Mouse (Mus musculus): ENCODE data around the gene Apbb1ip.
"Not testable (repeated sequence)": the region's sequence is repeated elsewhere in the genome, so short reads cannot be mapped to it uniquely, and the experiment has no call there.

Apbb1ip gene

GRCm38 (mm10) chr2:22851900-22852299 lies 78.0 kb downstream of the Apbb1ip start:
- no peak for DNase-seq

DNA sequence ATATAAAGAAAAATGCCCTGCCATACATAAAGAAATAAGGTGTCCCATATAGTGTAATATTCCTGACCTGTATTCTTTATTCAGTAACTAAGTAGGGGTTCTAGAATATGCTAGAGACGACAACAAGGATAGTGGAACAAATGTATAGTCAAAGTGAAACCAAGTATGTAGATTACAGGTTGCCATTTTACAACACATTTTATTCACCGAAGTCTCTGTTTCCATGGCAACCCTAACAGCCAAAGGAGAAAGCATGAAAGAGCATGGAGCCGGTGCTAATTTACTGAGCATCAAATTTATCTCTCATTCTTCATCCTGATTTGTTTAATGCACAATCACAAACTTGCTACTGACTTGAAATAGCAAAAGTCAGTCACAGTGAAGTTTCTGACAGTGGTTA lies 83.6 kb downstream of the Apbb1ip start:
- no peak for DNase-seq

GRCm38 (mm10) chr2:22862194-22862593 lies 88.3 kb downstream of the Apbb1ip start:
- no peak for DNase-seq

DNA sequence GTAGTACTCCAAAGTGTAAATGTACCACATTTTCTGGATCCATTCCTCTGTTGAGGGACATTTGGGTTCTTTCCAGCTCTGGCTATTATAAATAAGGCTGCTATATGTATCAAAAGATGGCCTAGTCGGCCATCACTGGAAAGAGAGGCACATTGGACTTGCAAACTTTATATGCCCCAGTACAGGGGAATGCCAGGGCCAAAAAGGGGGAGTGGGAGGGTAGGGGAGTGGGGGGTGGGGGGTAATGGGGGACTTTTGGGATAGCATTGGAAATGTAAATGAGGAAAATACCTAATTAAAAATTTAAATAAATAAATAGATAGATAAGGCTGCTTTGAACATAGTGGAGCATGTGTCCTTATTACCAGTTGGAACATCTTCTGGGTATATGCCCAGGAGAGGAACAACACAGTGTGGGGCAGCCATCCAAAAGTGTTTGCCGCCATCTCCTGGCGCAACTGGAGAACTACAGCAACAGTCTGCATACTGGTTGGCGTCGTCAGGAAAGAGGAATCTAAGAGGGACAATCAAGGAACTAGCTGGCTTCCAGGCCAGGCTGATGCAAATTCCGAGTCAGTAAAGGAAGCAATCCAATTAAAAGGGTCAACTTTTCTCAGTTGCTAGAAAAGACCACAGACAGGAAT lies 90.6 kb downstream of the Apbb1ip start:
- peak; percentile 77 for DNase-seq

- DNase-seq = no peak
Observed at GRCm38 (mm10) chr2:22865818-22866217, 91.9 kb downstream of the Apbb1ip start.

GRCm38 (mm10) chr2:22866894-22867424 lies 93.1 kb downstream of the Apbb1ip start:
- no peak for DNase-seq

GRCm38 (mm10) chr2:22873159-22873558 lies 99.3 kb downstream of the Apbb1ip start:
- no peak for DNase-seq

GRCm38 (mm10) chr2:22874628-22875027 lies 100.7 kb downstream of the Apbb1ip start:
- no peak for DNase-seq

DNA sequence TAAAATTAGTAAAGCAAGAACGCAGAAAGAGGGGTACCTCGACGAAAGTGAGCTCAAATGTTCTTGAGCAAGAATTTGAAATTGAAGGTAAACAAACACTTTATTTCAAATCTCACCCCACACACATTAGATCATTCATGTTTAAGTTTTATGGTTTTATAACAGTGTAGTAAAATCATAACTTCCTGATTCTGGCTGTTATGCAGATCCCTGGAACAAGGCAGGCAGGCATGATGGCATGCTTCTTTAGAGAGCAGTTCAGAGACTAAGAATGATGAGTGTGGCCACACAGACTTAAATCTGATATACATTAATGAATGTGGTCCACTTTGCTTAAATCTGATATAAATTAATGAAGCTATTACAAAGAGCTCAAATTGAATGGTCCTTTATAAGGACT lies 102.7 kb downstream of the Apbb1ip start:
- no peak for DNase-seq

DNA sequence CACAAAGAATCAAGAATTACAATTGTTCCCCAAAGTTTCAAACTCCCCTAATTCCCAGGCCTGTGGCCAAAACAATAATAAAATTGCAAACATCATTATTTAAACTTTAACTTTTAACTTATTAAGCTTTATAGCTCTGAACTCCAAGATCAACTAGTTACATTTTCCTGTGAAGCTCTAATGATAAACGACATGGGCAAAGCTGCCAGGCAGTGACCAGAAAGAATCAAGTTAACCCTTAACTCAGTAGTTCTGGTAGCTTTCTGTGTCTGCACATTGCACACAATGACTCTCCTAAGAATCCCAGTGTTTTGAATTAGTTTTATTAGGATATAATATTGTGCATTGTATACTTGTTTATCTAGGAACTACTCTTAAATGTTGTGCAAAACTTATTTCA lies 104.9 kb downstream of the Apbb1ip start:
- no peak for DNase-seq

- DNase-seq = not testable (repeated sequence)
Observed at GRCm38 (mm10) chr2:22880726-22881125, 106.8 kb downstream of the Apbb1ip start.

DNA sequence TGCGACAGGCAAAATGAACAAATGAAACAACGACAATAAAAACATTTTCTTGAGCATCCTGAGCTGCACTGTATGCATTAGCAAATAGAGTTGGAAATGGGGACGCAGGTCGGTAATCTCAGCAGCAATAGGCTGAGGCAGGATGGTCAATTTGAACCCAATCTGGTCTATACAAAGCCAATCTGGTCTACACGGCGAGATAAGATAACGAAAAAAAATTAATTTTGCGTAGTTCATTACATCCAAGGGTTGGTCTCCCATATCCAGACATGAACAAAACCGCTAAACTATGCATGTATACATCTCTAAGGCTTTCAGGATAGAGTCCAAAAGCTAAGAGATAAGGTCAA lies 121.0 kb downstream of the Apbb1ip start:
- no peak for DNase-seq

DNA sequence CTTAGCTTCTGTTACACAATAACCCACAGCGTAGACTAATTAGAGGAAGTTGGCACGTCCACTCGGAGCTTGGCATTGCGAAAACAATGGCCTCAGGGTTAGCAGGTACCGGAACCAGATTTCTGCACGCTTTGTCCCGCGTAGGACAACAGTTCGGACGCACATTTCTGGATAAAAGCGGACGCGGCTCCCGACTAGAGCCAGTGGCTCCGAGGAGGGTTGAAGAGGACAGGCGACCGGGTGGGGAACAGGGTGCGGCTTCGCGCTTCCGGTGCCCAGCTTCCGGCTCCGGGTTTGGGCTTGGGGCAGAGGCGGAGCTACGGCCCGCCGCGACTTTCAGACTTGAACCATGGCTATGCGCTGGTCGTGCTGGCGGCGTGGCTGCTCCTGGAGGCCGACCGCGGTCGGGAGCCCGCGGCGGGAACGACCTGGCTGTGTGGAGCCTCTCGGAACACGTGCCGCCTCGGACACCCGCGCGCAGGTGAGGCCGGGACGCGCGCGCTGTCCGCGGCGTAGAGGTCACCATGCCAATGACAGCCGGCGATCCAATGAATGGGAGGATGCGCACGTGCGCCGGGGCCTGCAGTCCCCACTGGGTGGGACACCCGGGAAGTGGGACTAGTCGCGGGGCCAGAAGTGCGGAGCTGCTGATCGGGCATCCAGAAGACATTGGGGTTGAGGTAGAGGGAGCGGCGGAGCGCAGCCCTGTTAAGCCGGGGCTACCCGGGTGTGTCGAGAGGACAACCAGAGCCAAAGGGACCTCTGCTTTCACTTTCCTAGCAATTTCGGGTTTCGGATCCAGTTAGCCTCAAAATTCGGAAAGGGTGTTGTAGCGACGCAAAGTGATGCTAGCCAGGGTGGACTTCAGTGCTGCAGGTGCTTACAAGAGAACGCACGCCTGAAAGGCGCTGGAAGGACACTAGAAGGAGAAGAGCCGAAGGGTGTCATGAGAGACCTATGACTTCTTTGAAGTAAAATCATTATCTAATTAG lies 121.7 kb downstream of the Apbb1ip start, which contains the start of gene Pdss1:
Gene Pdss1 (plus strand): TSS at position 241 of the 992 bp plus-strand sequence.
- DNase-seq = peak; percentile 94

DNA sequence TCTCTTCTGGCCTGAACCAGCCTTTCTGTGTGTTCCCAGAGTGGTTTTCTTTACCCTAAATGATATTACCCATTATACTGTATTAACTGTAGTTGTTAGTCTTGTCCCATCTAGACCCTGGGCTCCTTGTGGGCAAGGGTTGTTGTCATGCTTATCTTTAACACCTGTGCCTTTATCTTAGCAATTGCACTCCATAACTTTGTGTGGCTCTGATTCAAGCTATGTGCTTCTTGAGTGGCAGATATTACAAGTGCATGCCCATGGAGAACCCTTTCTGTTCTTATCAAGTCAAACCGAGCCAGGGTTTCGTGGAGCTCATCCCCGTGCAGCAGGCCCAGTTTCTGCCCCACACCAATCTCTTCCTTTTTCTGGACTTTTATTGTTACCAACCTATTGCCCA lies 130.1 kb downstream of the Apbb1ip start:
- no peak for DNase-seq

GRCm38 (mm10) chr2:22914421-22914820 lies 140.5 kb downstream of the Apbb1ip start:
- DNase-seq = no peak

- DNase-seq = no peak
Observed at GRCm38 (mm10) chr2:22918651-22919050, 144.8 kb downstream of the Apbb1ip start.

All from retina, postnatal 1 day (tissue).